Mouse (Mus musculus) liver, embryonic 15.5 days (tissue): ENCODE data around the gene Clcn6. TPM values are rescaled to one million over a fixed set of nuclear protein-coding genes. Genes with fewer than 3 reads are reported as not detected.
A peak's percentile ranks its signal among the peaks of the same experiment; 100 is the strongest.

Experiments used
- ATAC-seq: fragments of 200-750 bp; cut with Nextera tagmentation; 2 replicates; pipeline ENCODE4 v1.8.0; 2017; ENCODE audit warnings: moderate number of reproducible peaks, mild to moderate bottlenecking, moderate library complexity; ENCODE audit not compliant: insufficient read depth
- H3K27ac ChIP-seq: fragments of 300-500 bp; sonication (generic); replicated peaks from 2 replicates; pipeline ENCODE4 v1.5.1; 2015; ENCODE audit warnings: mild to moderate bottlenecking, inconsistent platforms
- H3K27me3 ChIP-seq: fragments of 300-500 bp; sonication (generic); 2 replicates; pipeline ENCODE4 v1.6.1; 2015; ENCODE audit warnings: mild to moderate bottlenecking, inconsistent platforms
- H3K36me3 ChIP-seq: fragments of 300-500 bp; sonication (generic); replicated peaks from 2 replicates; pipeline ENCODE4 v1.6.1; 2015; ENCODE audit warnings: moderate library complexity, mild to moderate bottlenecking, inconsistent platforms
- H3K4me1 ChIP-seq: fragments of 300-500 bp; sonication (generic); replicated peaks from 2 replicates; pipeline ENCODE4 v1.6.1; 2015; ENCODE audit warnings: inconsistent platforms
- H3K4me2 ChIP-seq: fragments of 300-500 bp; sonication (generic); 2 replicates; pipeline ENCODE4 v1.6.1; 2015; ENCODE audit warnings: moderate library complexity, mild to moderate bottlenecking, inconsistent platforms
- H3K4me3 ChIP-seq: fragments of 300-500 bp; sonication (generic); replicated peaks from 2 replicates; pipeline ENCODE4 v1.5.1; 2015; ENCODE audit warnings: mild to moderate bottlenecking, inconsistent platforms
- H3K9ac ChIP-seq: fragments of 300-500 bp; sonication (generic); 2 replicates; pipeline ENCODE4 v1.6.1; 2015; ENCODE audit warnings: moderate library complexity, mild to moderate bottlenecking, inconsistent platforms
- H3K9me3 ChIP-seq: fragments of 300-500 bp; sonication (generic); replicated peaks from 2 replicates; pipeline ENCODE4 v1.6.1; 2016; ENCODE audit warnings: inconsistent platforms
- WGBS: fragments of 180-500 bp; shearing (Covaris S2); methylation state at CpG from one replicate; pipeline ENCODE4 v1.1.7; 2015; ENCODE audit warnings: mixed read lengths; ENCODE audit not compliant: insufficient replicate concordance; 5-methylcytosine and 5-hydroxymethylcytosine counted together
- polyA plus RNA-seq: library from polyadenylated mRNA; unstranded; fragments of >200 nt; fragmentation: Nextera tagmentation; extraction: Ambion mirVana; gene quantifications from 2 replicates; pipeline ENCODE4 v1.2.1, GENCODE M21; 2015

Clcn6 gene
- polyA plus RNA-seq, 1 experiment from 2014 or later: 1.6 TPM

GRCm38 (mm10) chr4:147979441-147979860 lies 59.2 kb downstream of the Clcn6 start:
- H3K9me3 ChIP-seq: no peaks in the 10 kb centered on the region
- no peak overlapping the region for H3K4me3 ChIP-seq
- 58% methylated on average over 7 of the region's 7 CpGs for WGBS
- ATAC-seq: no peak
- H3K4me1 ChIP-seq: no peaks in the 10 kb centered on the region
- no peak overlapping the region for H3K9ac ChIP-seq
- H3K36me3 ChIP-seq: no peaks in the 10 kb centered on the region
- no peaks in the 10 kb centered on the region for H3K27me3 ChIP-seq
- no peak overlapping the region for H3K27ac ChIP-seq
- no peak overlapping the region for H3K4me2 ChIP-seq

- Histone ChIP-seq H3K27ac (no peak overlapping the region), H3K27me3 (no peaks in the 10 kb centered on the region), H3K4me2 (no peak overlapping the region), H3K4me3 (no peak overlapping the region), H3K9me3 (no peaks in the 10 kb centered on the region), H3K36me3 (no peaks in the 10 kb centered on the region), H3K4me1 (no peaks in the 10 kb centered on the region), H3K9ac (no peak overlapping the region)
- WGBS: 72% methylated on average over 6 of the region's 6 CpGs
- no peak for ATAC-seq
Measured at GRCm38 (mm10) chr4:147978391-147978790, 60.2 kb downstream of the Clcn6 start.

- no peak overlapping the region for H3K27ac ChIP-seq
- no peak overlapping the region for H3K4me2 ChIP-seq
- H3K4me1 ChIP-seq: no peaks in the 10 kb centered on the region
- no peak overlapping the region for H3K9ac ChIP-seq
- no peak overlapping the region for H3K4me3 ChIP-seq
- WGBS: 56% methylated on average over 4 of the region's 4 CpGs
- H3K9me3 ChIP-seq: no peaks in the 10 kb centered on the region
- no peak for ATAC-seq
- no peaks in the 10 kb centered on the region for H3K27me3 ChIP-seq
- H3K36me3 ChIP-seq: no peaks in the 10 kb centered on the region
Measured at GRCm38 (mm10) chr4:147977726-147978125, 60.9 kb downstream of the Clcn6 start.

- Histone ChIP-seq H3K4me1 (no peaks in the 10 kb centered on the region), H3K4me2 (no peak overlapping the region), H3K27me3 (no peaks in the 10 kb centered on the region), H3K4me3 (no peak overlapping the region), H3K9ac (no peak overlapping the region), H3K9me3 (no peaks in the 10 kb centered on the region), H3K27ac (no peak overlapping the region), H3K36me3 (no peaks in the 10 kb centered on the region)
- WGBS: 26% methylated on average over 3 of the region's 3 CpGs
- no peak for ATAC-seq
Measured at GRCm38 (mm10) chr4:147976237-147976636, 62.4 kb downstream of the Clcn6 start.

GRCm38 (mm10) chr4:147969337-147969736 lies 69.3 kb downstream of the Clcn6 start:
- H3K4me3 ChIP-seq: no peak overlapping the region
- no peaks in the 10 kb centered on the region for H3K27me3 ChIP-seq
- no peaks in the 10 kb centered on the region for H3K9me3 ChIP-seq
- WGBS: 25% methylated on average over 9 of the region's 9 CpGs
- no peak for ATAC-seq
- H3K27ac ChIP-seq: no peak overlapping the region
- no peaks in the 10 kb centered on the region for H3K36me3 ChIP-seq
- H3K9ac ChIP-seq: no peak overlapping the region
- H3K4me2 ChIP-seq: no peak overlapping the region
- no peaks in the 10 kb centered on the region for H3K4me1 ChIP-seq

- Histone ChIP-seq H3K36me3 (no peaks in the 10 kb centered on the region), H3K4me3 (no peak overlapping the region), H3K27me3 (no peaks in the 10 kb centered on the region), H3K4me2 (no peak overlapping the region), H3K9ac (no peak overlapping the region), H3K27ac (no peak overlapping the region), H3K4me1 (no peaks in the 10 kb centered on the region), H3K9me3 (no peaks in the 10 kb centered on the region)
- WGBS: 45% methylated on average over 2 of the region's 2 CpGs
- no peak for ATAC-seq
Measured at GRCm38 (mm10) chr4:147968816-147969215, 69.8 kb downstream of the Clcn6 start.

- Histone ChIP-seq H3K4me1 (no peaks in the 10 kb centered on the region), H3K27me3 (no peaks in the 10 kb centered on the region), H3K4me3 (no peak overlapping the region), H3K27ac (no peak overlapping the region), H3K9me3 (no peaks in the 10 kb centered on the region), H3K4me2 (no peak overlapping the region), H3K36me3 (no peaks in the 10 kb centered on the region), H3K9ac (no peak overlapping the region)
- ATAC-seq: no peak
- 48% methylated on average over 7 of the region's 7 CpGs for WGBS
Measured at GRCm38 (mm10) chr4:147965712-147966111, 72.9 kb downstream of the Clcn6 start.

- Histone ChIP-seq H3K36me3 (no peaks in the 10 kb centered on the region), H3K27ac (no peak overlapping the region), H3K9ac (no peak overlapping the region), H3K4me3 (no peak overlapping the region), H3K4me2 (no peak overlapping the region), H3K27me3 (no peaks in the 10 kb centered on the region), H3K9me3 (no peaks in the 10 kb centered on the region), H3K4me1 (no peaks in the 10 kb centered on the region)
- ATAC-seq: no peak
- 68% methylated on average over 15 of the region's 15 CpGs for WGBS
Measured at GRCm38 (mm10) chr4:147963623-147964022, 75.0 kb downstream of the Clcn6 start.

- Histone ChIP-seq H3K27me3 (no peaks in the 10 kb centered on the region), H3K4me3 (no peak overlapping the region), H3K9ac (no peak overlapping the region), H3K4me2 (no peak overlapping the region), H3K27ac (no peak overlapping the region), H3K4me1 (no peaks in the 10 kb centered on the region), H3K9me3 (no peaks in the 10 kb centered on the region), H3K36me3 (no peaks in the 10 kb centered on the region)
- no peak for ATAC-seq
- WGBS: 37% methylated on average over 6 of the region's 6 CpGs
Measured at GRCm38 (mm10) chr4:147962781-147963180, 75.8 kb downstream of the Clcn6 start.

- Histone ChIP-seq H3K36me3 (no peaks in the 10 kb centered on the region), H3K4me1 (no peaks in the 10 kb centered on the region), H3K4me2 (no peak overlapping the region), H3K27ac (no peak overlapping the region), H3K9ac (no peak overlapping the region), H3K9me3 (no peaks in the 10 kb centered on the region), H3K4me3 (no peak overlapping the region), H3K27me3 (no peaks in the 10 kb centered on the region)
- 0 out of 2 replicates have a peak, but pooled peaks have one; percentile 14 for ATAC-seq
- WGBS: 28% methylated on average over 6 of the region's 6 CpGs
Measured at GRCm38 (mm10) chr4:147959881-147960831, 78.5 kb downstream of the Clcn6 start.

GRCm38 (mm10) chr4:147957141-147957540 lies 81.5 kb downstream of the Clcn6 start:
- Histone ChIP-seq H3K36me3 (no peaks in the 10 kb centered on the region), H3K4me3 (no peak overlapping the region), H3K4me1 (no peaks in the 10 kb centered on the region), H3K27ac (no peak overlapping the region), H3K27me3 (no peaks in the 10 kb centered on the region), H3K9ac (no peak overlapping the region), H3K4me2 (no peak overlapping the region), H3K9me3 (no peaks in the 10 kb centered on the region)
- 31% methylated on average over 11 of the region's 11 CpGs for WGBS
- ATAC-seq: no peak
